Mouse (Mus musculus): Measurements from ENCODE around the gene Polr2h.

The Polr2h gene

GRCm38 (mm10) chr16:20722736-20723135 lies 5.3 kb downstream of the Polr2h start:
- DNase-seq (ENCODE audit: low read depth in 2 of 2, low spot score in 2 of 2): no peak

GRCm38 (mm10) chr16:20723247-20723646 lies 5.8 kb downstream of the Polr2h start:
- no peak for DNase-seq (ENCODE audit: low read depth in 2 of 2, low spot score in 2 of 2)

- no peak for DNase-seq (ENCODE audit: low read depth in 2 of 2, low spot score in 2 of 2)
Measured at GRCm38 (mm10) chr16:20724338-20724748, 6.9 kb downstream of the Polr2h start.

GRCm38 (mm10) chr16:20725321-20725720 lies 7.9 kb downstream of the Polr2h start:
- DNase-seq (ENCODE audit: low read depth in 2 of 2, low spot score in 2 of 2): no peak

- no peak for DNase-seq (ENCODE audit: low read depth in 2 of 2, low spot score in 2 of 2)
Measured at GRCm38 (mm10) chr16:20725750-20726149, 8.3 kb downstream of the Polr2h start.

GRCm38 (mm10) chr16:20726384-20726783 lies 8.9 kb downstream of the Polr2h start:
- no peak for DNase-seq (ENCODE audit: low read depth in 2 of 2, low spot score in 2 of 2)

GRCm38 (mm10) chr16:20730293-20730711 lies 12.8 kb downstream of the Polr2h start:
- DNase-seq (ENCODE audit: low read depth in 2 of 2, low spot score in 2 of 2): no peak

- no peak for DNase-seq (ENCODE audit: low read depth in 2 of 2, low spot score in 2 of 2)
Measured at GRCm38 (mm10) chr16:20731688-20732087, 14.2 kb downstream of the Polr2h start.

- no peak for DNase-seq (ENCODE audit: low read depth in 2 of 2, low spot score in 2 of 2)
Measured at GRCm38 (mm10) chr16:20732251-20732924, 14.9 kb downstream of the Polr2h start.

- DNase-seq (ENCODE audit: low read depth in 2 of 2, low spot score in 2 of 2): no peak
Measured at GRCm38 (mm10) chr16:20732925-20733730, 15.7 kb downstream of the Polr2h start, which contains the start of gene Chrd. TSS of gene Chrd (plus strand) at chr16:20733127.

GRCm38 (mm10) chr16:20733731-20734730 lies 16.6 kb downstream of the Polr2h start, which contains the start of gene Thpo:
TSS of gene Thpo (minus strand) at chr16:20734511.
- no peak for DNase-seq (ENCODE audit: low read depth in 2 of 2, low spot score in 2 of 2)

GRCm38 (mm10) chr16:20735651-20736050 lies 18.2 kb downstream of the Polr2h start:
- DNase-seq (ENCODE audit: low read depth in 2 of 2, low spot score in 2 of 2): no peak

- no peak for DNase-seq (ENCODE audit: low read depth in 2 of 2, low spot score in 2 of 2)
Measured at GRCm38 (mm10) chr16:20736168-20736567, 18.7 kb downstream of the Polr2h start.

GRCm38 (mm10) chr16:20736823-20737222 lies 19.4 kb downstream of the Polr2h start:
- DNase-seq (ENCODE audit: low read depth in 2 of 2, low spot score in 2 of 2): no peak

- no peak for DNase-seq (ENCODE audit: low read depth in 2 of 2, low spot score in 2 of 2)
Measured at GRCm38 (mm10) chr16:20739845-20740244, 22.4 kb downstream of the Polr2h start.

GRCm38 (mm10) chr16:20746641-20747040 lies 29.2 kb downstream of the Polr2h start:
- DNase-seq (ENCODE audit: low read depth in 2 of 2, low spot score in 2 of 2): no peak

GRCm38 (mm10) chr16:20750518-20750917 lies 33.1 kb downstream of the Polr2h start:
- no peak for DNase-seq (ENCODE audit: low read depth in 2 of 2, low spot score in 2 of 2)

- DNase-seq (ENCODE audit: low read depth in 2 of 2, low spot score in 2 of 2): no peak
Measured at GRCm38 (mm10) chr16:20756052-20756451, 38.6 kb downstream of the Polr2h start.

GRCm38 (mm10) chr16:20757385-20757784 lies 39.9 kb downstream of the Polr2h start:
- no peak for DNase-seq (ENCODE audit: low read depth in 2 of 2, low spot score in 2 of 2)

- DNase-seq (ENCODE audit: low read depth in 2 of 2, low spot score in 2 of 2): peak in 1 of 2 experiments; percentile 17
Measured at GRCm38 (mm10) chr16:20761681-20762080, 44.2 kb downstream of the Polr2h start.

- DNase-seq (ENCODE audit: low read depth in 2 of 2, low spot score in 2 of 2): peak; percentile 37 to 46
Measured at GRCm38 (mm10) chr16:20765244-20765643, 47.8 kb downstream of the Polr2h start.
